Mouse (Mus musculus) heart, postnatal 25 days (tissue): Measurements from ENCODE around the gene Dntt. TPM values are rescaled to one million over a fixed set of nuclear protein-coding genes. Genes with fewer than 3 reads are reported as not detected.

ENCODE experiments used
- DNase-seq: peaks from one replicate; pipeline ENCODE4 v3.0.0; 2022; ENCODE audit warnings: low spot score
- intact Hi-C: fragments of 180-260 bp; cut with DNase I; formaldehyde crosslinking; loops from one replicate; pipeline ENCODE4 v1.15.1; 2025
- total RNA-seq, 2 experiments: library from RNA; stranded (reverse); gene quantifications; 2 replicates each; pipeline ENCODE4 v1.2.3; 2021

Dntt gene
- not detected for total RNA-seq

DNA sequence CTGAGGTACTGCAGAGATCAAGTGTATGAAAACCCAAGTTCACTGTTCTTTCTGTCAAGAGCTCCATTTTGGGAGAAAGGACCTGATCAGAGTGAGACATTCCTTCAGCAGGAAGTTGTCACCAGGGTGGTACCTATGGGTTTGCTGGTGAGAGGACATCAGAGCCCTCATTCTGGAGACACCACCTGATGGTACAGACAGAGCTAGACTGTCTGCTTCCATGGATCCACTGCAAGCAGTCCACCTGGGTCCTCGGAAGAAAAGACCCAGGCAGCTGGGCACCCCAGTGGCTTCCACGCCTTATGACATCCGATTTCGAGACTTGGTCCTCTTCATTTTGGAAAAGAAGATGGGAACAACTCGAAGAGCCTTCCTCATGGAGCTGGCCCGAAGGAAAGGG, at the start of gene Dntt:
Dntt (plus strand) TSS at position 57 of the 400 bp plus-strand sequence.
- DNase-seq, result no peak
- intact Hi-C loops, result no loop called here

DNA sequence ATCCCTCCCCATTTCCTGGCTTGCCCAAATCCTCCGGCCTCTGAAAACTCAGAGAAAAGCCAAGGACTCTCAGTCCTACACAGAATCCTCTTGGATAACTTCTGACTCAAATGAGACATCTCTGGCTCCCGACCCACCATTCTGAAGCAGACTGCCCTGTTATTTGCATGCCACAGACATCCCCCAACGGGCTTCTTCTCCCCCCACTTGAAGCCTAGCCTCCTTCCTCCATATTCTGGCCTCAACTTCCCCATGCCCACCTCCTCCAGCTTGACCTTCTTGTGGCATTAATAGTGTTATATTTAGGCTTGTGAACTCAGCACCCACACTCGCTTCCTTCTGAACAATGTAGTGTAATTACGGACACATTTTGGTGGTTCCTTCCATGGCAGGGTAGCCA, 48.4 kb upstream of the Dntt start:
- intact Hi-C loops, result no loop called here

DNA sequence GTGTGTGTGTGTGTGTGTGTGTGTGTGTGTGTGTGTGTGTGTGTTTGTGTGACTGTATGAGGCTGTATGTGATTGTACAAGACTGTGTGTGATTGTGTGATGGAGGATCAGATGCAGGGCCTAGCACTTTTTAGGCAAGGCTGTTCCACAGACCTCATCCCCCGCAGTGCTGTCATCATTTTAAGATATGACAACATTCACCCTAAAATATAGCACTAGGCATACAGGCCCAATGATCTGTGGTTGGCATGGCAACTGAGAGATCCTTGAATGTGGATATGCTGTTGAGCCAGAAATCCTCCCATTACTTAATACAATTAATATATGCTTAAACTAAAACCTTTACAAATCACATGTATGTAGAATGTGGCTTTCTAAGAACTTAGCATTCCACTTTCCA, 44.5 kb upstream of the Dntt start:
- intact Hi-C loops, result no loop called here
- no peak for DNase-seq

More for the DNA sequence above, 48.4 kb upstream of the Dntt start:
- no peak for DNase-seq

DNA sequence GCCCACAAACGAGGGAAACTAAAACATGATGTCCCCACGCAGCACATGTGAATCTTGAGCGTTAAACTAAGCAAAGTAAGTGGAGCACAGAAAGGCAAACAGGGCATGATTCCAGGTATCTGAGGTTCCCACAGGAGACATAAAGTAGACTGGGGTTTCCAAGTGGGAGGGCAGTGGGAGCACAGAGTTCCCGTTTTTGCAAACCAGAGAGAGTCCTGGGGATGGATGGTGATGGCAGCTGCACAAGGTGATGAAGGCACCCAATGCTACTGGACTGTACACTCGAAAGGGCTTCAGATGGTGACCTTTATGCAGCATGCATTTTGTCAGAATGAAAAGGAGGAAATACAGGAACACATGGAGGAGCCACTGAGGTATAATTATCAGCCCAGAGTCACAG, 40.2 kb upstream of the Dntt start:
- no peak for DNase-seq
- intact Hi-C loops, result no loop called here

DNA sequence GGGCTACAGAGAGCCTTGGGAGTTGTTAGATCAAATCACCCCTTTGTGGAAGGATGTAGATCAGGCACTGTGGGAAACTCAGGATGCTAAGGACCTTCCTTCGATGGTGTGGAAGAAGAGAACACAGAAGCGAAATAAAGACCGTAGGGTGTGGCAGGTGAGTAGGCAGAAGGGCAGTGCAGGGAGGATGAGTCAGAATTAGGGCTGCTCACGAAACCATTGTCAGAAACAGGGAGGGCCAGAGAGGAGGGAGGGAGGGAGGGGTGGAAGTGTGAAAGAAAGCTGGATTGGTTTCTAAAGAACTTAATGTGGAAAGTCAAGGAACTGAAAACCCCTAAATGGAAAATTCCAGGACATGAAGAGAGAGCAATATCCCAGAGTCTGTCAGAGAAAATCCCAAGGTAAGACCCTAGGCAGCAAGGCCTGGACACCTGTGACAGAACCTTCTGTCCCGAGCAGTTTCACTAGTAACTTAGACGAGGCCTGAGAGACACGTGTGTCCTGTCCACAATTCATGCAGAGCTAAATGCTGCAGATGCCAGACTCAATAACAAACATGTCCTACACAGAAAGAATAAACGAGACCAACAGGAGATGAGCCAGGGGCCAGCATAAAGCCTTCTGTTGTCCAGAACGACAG, 39.0 kb upstream of the Dntt start:
- DNase-seq, result no peak
- intact Hi-C loops, result no loop called here

DNA sequence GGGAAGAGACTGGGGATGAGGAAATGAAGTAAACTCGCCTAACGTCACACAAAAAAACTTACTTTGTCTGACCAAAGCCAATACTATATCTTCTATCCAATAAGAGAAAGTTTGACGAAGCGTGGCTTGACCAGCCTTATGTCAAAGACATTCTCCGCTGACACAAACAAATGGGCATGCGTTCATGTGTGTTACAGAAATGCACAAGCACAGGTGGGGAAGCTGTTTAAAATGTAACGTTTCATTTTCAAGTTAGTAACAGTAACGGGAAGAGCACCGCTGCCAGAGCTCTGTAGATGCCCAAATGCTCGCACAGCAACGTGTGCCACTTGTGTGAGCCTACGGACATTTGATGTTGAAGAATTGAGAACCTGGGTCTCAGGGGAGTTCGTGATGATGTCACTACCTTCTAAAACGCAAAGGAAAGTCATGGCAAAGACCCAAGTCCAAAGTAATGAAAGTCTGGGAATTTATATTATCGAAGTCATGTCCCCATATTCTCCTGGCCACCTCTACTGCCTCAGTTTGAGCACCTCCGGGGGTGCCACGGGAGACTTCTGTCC, 38.2 kb upstream of the Dntt start:
- intact Hi-C loops, result no loop called here
- DNase-seq, result no peak

DNA sequence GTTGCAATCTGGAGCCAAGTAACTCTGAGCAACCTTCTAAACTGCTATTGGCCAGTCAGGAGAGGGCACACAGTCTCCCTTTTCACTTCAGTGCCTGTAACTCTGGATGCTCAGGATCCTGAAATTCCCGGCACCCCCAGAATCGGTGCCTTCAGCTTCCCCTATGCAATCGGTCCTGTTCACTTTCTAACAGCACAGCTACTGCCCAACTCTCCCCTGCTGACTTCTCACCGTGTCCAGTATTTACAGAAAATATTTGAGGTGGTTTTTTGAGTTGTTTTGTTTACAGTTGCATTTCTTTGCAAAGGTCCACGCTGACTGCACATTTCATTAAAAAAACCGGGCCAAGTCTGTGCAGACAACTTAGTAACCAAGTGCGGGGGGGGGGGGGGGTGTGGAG, 37.4 kb upstream of the Dntt start:
- intact Hi-C loops, result no loop called here
- no peak for DNase-seq

DNA sequence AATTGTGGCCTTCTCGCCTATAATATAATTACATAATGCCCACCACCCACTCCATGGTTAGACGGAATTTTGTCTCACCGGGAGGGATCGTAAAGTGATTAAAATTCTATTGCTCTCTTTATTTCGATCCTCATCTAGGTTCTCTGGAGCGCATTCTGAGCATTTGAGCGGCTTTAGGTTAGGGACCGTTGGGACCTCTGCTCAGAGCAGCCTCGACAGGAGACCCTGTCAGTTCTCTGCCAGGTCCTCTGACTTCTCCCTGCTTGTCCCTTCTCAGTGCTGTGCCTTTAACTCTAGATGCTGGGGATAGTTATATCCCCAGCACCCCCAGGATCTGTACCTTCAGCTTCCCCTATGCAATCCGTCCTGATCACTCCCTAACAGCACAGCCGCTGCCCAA, 37.0 kb upstream of the Dntt start:
- intact Hi-C loops, result no loop called here
- DNase-seq, result no peak

DNA sequence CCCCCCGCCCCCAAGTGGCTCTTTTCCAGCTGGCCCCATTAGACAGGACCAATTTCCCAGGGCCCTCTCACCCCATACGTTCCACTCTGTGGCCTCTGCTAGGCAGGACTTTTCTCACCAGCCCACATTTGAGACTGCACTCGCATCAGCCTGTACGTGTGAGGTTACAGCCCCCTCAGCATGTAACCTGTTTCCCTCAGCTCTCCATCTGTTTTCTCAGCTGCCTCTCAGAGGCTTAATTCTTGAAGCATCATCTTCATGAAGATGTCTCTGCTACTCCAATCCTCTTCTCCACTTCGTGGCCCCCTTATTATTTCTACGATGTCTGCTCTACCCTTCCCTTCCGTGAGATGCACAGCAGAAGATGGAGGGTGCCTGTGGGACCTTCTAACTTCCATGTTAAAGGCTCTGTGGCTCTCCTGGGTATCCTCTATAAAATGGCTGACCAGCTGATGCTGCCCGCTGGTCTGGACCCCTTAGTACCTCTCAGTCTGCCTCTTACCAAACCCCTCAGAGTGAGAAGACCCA, 36.5 kb upstream of the Dntt start:
- intact Hi-C loops, result no loop called here

DNA sequence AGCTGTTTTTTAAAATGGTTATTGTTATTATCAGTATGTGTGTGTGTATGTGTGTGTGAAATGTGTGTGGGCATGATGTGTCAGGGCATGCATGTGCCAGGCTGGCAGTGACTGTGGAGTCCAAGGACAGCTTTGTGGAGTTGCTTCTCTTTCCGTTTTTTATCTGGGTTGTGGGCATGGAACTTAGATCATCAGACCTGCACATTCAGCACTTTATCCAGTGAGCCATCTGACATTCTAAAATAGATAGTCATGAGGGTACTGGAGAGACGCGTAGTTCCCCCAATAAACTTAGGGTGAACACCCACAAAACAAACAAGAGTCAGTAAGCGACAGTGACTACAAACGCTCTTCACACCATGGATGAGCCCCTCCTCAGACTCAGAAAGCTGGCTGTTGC, 35.7 kb upstream of the Dntt start:
- intact Hi-C loops, result no loop called here
- DNase-seq, result no peak

More for the DNA sequence above, 36.5 kb upstream of the Dntt start:
- DNase-seq, result no peak

DNA sequence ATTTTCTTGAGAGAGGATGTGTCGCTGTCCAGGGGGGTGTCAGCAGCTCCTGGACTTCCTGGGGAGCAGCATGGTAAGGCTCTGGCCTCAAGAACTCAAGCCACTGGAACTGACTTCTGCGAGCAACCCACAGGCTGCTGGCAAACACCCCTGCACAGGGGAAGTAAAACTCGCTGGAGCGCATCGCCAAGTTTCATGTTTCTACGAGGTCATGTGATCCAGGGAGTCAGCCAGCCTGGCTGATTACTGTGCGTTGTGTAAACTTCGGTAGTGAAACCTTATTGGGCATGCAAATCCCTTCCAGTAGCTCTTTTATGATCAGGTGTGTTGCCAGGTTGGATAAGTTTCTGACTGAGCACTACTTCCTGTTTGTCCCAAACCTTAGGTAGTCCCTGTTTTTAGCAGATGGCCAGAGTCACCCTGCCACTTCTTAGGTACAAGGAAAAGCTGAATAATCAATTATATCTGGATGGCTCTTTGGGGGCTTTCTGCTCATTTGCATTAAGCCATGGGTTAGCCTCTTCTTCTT, 35.0 kb upstream of the Dntt start, which contains the start of gene Blnk:
Blnk (minus strand) TSS at position 479 of the 529 bp plus-strand sequence.
- intact Hi-C loops, result no loop called here
- peak; percentile 47 for DNase-seq

DNA sequence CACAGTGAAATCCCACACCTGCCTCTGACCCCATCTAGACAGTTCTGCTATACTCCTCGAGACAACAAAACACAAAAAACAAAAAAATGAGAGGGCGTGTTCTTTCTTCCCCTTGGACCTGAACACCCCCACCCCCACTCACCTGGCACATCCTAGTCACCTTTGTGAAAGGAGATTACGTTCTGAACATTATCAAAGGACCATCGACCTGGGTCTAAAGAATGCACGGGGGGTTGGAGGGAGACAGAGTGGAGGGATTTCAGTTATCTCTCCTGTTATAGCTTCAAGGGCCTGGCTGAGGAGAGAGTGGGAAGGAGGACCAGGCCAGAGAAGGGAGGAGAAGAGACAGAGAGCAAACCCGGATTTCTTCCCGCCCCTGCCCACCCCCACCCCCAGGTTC, 34.2 kb upstream of the Dntt start:
- DNase-seq, result no peak
- intact Hi-C loops, result no loop called here

DNA sequence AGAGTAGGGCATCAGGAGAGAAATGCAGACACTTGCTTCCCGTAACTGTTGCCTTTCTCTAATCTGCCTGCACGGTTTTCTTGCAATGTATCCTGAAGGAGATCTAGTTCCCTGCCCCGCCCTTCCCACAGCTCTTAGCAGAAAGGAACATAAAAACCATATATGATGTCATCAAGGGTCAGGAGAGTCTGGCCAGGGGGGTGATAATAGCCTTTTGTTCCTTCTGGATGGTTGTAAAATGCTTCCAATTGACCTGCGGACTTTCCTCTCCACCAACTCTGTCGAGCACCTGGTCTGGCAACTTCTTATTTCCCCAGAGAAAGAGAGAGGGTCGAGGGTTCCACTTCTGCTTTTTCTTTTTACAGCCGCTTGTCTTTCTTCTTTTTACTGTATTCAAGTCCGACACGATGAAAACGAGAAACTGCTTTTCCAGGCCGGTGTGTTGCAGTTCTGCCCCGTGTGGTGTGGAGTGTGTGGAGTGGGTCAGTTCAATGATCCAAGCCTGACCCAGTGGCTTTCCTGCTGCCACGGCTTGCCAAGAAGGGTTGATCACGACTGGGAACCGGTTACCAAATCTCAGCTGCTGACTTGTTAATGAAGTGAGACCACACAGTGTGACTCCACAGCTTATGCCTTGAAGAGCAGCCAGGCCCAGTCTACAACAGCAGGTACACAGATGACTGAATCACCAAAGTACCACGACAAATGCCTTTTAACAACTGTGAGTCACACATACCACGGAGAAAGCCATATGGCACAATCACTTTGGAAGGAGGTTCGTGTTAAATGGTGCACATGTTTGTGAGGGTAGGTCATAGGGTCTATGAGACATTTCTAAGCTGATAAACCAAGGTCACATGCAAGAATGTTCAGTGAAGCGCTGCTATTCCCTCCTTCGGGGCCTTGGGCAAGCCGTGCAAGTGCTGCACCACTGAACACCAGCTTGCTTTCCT, 33.4 kb upstream of the Dntt start:
- DNase-seq, result no peak
- intact Hi-C loops, result no loop called here

DNA sequence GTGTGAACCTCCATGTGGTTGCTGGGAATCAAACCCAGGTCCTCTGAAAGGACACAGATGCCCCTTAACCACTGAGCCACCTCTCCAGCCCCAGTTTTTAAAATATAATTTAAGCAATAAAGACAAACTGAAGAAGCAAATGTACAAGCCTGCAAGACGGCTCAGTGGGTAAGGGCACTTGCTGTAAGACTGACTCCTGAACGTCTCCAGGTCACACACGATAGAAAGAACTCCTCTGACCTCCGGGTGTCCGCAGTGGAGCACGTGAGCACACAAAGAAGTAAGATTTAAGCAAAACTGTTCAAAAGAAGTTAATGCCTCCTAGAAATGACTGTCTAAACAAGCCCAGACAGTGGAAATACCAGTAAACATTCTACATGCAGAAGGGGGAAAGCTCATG, 32.4 kb upstream of the Dntt start:
- intact Hi-C loops, result no loop called here
- no peak for DNase-seq

DNA sequence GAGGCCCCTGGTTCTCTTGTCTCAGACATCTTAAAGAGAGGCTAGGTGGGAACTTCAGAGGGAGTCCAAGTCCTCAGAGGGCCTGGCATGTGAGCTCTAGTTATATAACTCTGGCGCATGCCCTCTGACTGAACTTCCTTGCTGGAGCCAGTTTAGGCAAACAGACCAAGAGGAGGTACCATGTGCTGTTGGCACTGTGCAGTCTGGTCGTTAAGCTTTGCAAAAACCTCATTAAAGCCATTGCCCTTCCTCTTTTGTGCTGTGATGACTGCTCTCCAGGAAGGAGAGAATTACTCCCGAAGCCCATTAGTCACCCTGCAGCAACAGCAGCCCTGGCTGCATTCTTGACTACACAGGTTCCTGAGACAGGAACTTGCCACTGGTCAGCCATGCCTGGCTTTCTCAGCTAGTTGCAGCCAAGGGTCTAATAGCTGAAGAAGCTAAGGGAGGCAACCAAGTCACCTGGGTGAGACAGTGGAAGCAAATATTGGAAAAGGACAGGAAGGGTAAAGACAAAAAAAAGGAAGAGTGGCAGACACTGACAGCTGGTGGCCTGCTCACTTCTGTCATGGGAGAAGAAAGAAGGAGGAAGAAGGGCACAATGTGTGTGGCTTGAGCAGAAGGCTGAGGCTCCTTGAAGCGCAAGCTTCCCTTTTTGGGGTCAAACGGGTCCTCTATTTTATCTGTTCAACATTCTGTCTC, 30.5 kb upstream of the Dntt start:
- no peak for DNase-seq
- intact Hi-C loops, result no loop called here

DNA sequence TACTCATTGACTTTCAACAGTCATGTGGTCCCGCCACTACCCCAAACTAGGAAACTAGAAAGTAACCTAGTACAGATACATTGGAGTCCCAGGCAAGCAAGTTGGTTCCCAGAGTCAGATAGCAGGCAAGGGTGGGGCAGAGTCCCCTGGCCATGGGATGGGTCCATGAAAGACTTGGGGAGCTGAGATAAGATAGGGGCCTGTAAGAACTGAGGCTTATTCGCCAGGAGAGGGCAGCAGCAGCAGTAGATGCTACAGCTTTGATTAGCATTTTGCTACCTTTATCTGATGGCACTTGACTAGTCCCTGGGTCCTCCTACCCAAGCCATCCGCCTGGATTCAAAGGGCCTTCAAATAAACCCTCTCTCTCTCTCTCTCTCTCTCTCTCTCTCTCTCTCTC, 29.5 kb upstream of the Dntt start:
- no peak for DNase-seq
- intact Hi-C loops, result no loop called here

DNA sequence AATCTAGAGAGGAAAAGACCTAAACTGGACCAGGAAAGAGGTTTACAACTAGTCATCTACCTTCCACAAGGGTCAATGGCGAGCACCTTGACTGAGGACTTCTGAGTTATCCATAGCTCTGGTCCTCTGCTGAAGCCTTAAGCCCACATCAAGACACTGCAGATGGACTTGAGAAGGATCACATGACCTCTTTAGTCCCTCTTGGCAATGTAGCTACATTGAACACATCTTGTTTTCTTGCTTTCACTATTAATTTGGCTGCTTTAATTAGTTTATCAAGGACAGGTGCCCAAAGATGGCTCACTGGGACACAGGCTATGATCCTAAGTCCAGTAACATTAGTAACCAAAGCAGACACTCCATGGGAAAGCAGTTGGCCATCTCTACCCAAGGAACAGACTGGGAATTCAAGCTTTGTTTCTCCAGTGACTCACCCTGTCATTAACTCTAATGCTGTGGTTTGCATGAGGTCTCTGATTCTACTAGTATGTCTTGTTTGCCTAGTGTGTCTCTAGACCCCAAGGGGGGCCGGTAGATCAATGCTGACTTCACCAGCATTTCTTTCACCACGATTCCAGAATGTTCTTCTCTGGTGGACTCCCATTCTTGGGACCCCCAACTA, 25.3 kb upstream of the Dntt start:
- DNase-seq, result no peak
- intact Hi-C loops, result no loop called here

DNA sequence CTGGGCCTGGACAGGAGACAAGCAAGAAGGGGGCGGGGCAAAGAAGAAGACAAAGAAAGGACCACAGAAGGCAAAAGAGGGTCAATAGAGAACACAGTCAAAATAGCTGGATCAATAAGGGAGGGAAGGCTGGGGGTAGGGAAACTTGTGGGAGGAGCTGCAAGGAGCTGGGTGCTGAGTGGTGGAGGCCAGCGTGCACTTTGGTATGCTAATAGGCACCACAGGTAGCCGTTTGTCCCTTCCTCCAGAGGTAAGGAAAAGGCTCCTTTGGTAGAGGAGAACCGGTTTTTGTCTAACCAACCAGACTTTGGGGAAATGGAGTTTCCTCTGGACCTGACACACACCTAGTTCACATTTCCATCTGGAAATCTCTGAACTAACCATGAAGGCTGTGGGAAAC, 22.5 kb upstream of the Dntt start:
- intact Hi-C loops, result no loop called here
- no peak for DNase-seq

DNA sequence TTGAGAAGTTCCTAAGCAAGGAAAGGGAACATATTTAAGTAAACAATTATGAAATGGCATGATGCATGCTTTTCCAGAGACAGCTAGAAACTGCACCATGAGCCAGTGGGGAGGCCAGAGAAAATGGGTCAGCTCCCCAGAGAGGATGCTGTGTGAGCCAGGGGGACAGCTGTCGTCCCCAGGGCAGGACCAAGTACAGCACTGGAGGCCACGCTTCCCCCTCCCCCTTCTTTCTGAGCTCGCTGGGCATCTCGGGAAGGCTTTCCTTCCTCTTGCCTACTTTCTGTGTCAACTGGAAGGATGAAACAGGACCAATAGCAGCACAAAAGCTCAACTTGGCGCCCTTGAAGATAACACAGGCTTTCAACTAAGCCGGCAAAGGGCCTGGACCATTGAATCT, 21.7 kb upstream of the Dntt start:
- intact Hi-C loops, result no loop called here
- peak; percentile 39 for DNase-seq

DNA sequence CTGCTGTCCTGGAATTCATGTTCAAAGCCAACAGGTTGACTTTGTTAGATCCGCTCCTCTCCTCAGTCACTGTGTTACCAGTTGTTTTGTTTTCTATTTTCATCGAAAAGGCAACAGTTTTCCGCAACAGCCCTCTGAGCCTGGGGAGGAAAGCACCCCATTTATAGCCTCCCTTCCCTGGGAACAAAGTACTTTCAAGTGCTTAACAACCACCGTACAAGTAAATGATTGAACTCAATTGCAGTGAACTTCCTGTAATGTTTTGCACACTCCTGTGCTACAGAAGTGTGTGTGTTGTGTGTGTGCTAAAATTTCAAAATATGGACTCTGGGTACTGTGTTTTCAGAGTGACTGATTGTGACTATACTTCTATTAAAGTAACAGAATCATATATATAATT, 21.3 kb upstream of the Dntt start:
- intact Hi-C loops, result no loop called here

More for the DNA sequence above, 21.3 kb upstream of the Dntt start:
- DNase-seq, result no peak
